Mouse (Mus musculus) forebrain, postnatal 0 days (tissue): ENCODE measurements around the gene Akr1c12. TPM values are rescaled to one million over a fixed set of nuclear protein-coding genes. Genes with fewer than 3 reads are reported as not detected.
"Not testable (repeated sequence)": the region's sequence is repeated elsewhere in the genome, so short reads cannot be mapped to it uniquely, and the experiment has no call there.

ENCODE experiments used
- ATAC-seq: fragments of 200-750 bp; cut with Nextera tagmentation; 2 replicates; pipeline ENCODE4 v1.8.0; 2017; ENCODE audit warnings: mild to moderate bottlenecking, moderate library complexity
- DNase-seq: peaks from one replicate; pipeline ENCODE4 v3.0.0-alpha.2; 2015
- H3K27ac ChIP-seq: fragments of 300-500 bp; sonication (generic); 2 replicates; pipeline ENCODE4 v1.5.1; 2014; ENCODE audit warnings: low read depth, mild to moderate bottlenecking, antibody characterized with exemption, low read length, moderate library complexity, mixed read lengths
- H3K27me3 ChIP-seq: fragments of 300-500 bp; sonication (generic); 2 replicates; pipeline ENCODE4 v1.6.1; 2014; ENCODE audit warnings: mild to moderate bottlenecking, low read length, mixed read lengths; ENCODE audit not compliant: insufficient read depth
- H3K36me3 ChIP-seq: fragments of 300-500 bp; sonication (generic); 2 replicates; pipeline ENCODE4 v1.6.1; 2014; ENCODE audit warnings: mild to moderate bottlenecking, moderate library complexity; ENCODE audit not compliant: insufficient read depth
- H3K4me1 ChIP-seq: fragments of 300-500 bp; sonication (generic); 2 replicates; pipeline ENCODE4 v1.6.1; 2014; ENCODE audit warnings: antibody characterized with exemption; ENCODE audit not compliant: insufficient read depth
- H3K4me2 ChIP-seq: fragments of 300-500 bp; sonication (generic); 2 replicates; pipeline ENCODE4 v1.6.1; 2014; ENCODE audit warnings: low read depth, mild to moderate bottlenecking, moderate library complexity
- H3K4me3 ChIP-seq: fragments of 300-500 bp; sonication (generic); 2 replicates; pipeline ENCODE4 v1.5.1; 2014; ENCODE audit warnings: low read depth, low read length, mixed read lengths
- H3K9ac ChIP-seq: fragments of 300-500 bp; sonication (generic); 2 replicates; pipeline ENCODE4 v1.6.1; 2014; ENCODE audit warnings: mild to moderate bottlenecking
- H3K9me3 ChIP-seq: fragments of 300-500 bp; sonication (generic); 2 replicates; pipeline ENCODE4 v1.6.1; 2016; ENCODE audit warnings: low read length
- CTCF ChIP-seq: sonication (generic); IDR thresholded peaks from 2 replicates; pipeline ENCODE4 v1.5.1; 2016; ENCODE audit warnings: antibody characterized with exemption, control low read depth, low read depth
- WGBS: fragments of 180-500 bp; shearing (Covaris S2); extraction: QIAGEN DNeasy Blood & Tissue Kit; methylation state at CpG from one replicate; pipeline ENCODE4 v1.1.7; 2014; 5-methylcytosine and 5-hydroxymethylcytosine counted together
- polyA plus RNA-seq: library from polyadenylated mRNA; unstranded; fragments of >200 nt; fragmentation: Nextera tagmentation; extraction: Ambion mirVana; gene quantifications from 2 replicates; pipeline ENCODE4 v1.2.1, GENCODE M21; 2015
- total RNA-seq: library from RNA; depleted of rRNA; stranded (reverse); fragments of >200 nt; gene quantifications from 2 replicates; pipeline ENCODE4 v1.2.3, GENCODE M21; 2014

Gene Akr1c12
- total and polyA plus RNA-seq, 2 experiments from 2014 or later, result 0.22 TPM; not detected in 1

- no peak for TF ChIP-seq CTCF
- no peaks in the 10 kb centered on the region for H3K36me3 ChIP-seq
- no peak overlapping the region for H3K9ac ChIP-seq
- no peaks in the 10 kb centered on the region for H3K4me1 ChIP-seq
- no peaks in the 10 kb centered on the region for H3K9me3 ChIP-seq
- ATAC-seq, result no peak
- DNase-seq, result no peak
- H3K27ac ChIP-seq, result no peak overlapping the region
- H3K4me2 ChIP-seq, result no peak overlapping the region
- H3K4me3 ChIP-seq, result no peak overlapping the region
- H3K27me3 ChIP-seq, result no peaks in the 10 kb centered on the region
These were observed 8.4 kb downstream of the Akr1c12 start for GRCm38 (mm10) chr13:4270860-4271259.

GRCm38 (mm10) chr13:4265455-4265854 is 13.8 kb downstream of the Akr1c12 start:
- H3K9ac ChIP-seq, DNase-seq, H3K36me3 ChIP-seq, ATAC-seq, H3K27me3 ChIP-seq, H3K4me2 ChIP-seq, H3K4me3 ChIP-seq, H3K27ac ChIP-seq, H3K9me3 ChIP-seq, H3K4me1 ChIP-seq: not testable (repeated sequence)
- 95% methylated on average over 2 of the region's 2 CpGs for WGBS

- 78% methylated on average over 2 of the region's 2 CpGs for WGBS
- H3K9me3 ChIP-seq, result no peaks in the 10 kb centered on the region
- DNase-seq, result no peak
- no peak for TF ChIP-seq CTCF
- no peak overlapping the region for H3K27ac ChIP-seq
- no peaks in the 10 kb centered on the region for H3K27me3 ChIP-seq
- no peak for ATAC-seq
- H3K4me2 ChIP-seq, result no peak overlapping the region
- no peak overlapping the region for H3K9ac ChIP-seq
- H3K36me3 ChIP-seq, result no peaks in the 10 kb centered on the region
- no peak overlapping the region for H3K4me3 ChIP-seq
- no peaks in the 10 kb centered on the region for H3K4me1 ChIP-seq
These were observed 14.2 kb downstream of the Akr1c12 start for GRCm38 (mm10) chr13:4265047-4265446.

GRCm38 (mm10) chr13:4264612-4265011 is 14.6 kb downstream of the Akr1c12 start:
- Histone ChIP-seq H3K4me1 (no peaks in the 10 kb centered on the region), H3K4me3 (no peak overlapping the region), H3K9ac (no peak overlapping the region), H3K27ac (no peak overlapping the region), H3K36me3 (no peaks in the 10 kb centered on the region), H3K4me2 (no peak overlapping the region), H3K9me3 (no peaks in the 10 kb centered on the region), H3K27me3 (no peaks in the 10 kb centered on the region)
- no peak for TF ChIP-seq CTCF
- DNase-seq (no peak), ATAC-seq (no peak)
- WGBS, result 91% methylated on average over 3 of the region's 3 CpGs

GRCm38 (mm10) chr13:4257349-4257748 is 21.9 kb downstream of the Akr1c12 start:
- Histone ChIP-seq H3K9me3 (no peaks in the 10 kb centered on the region), H3K4me3 (no peak overlapping the region), H3K27ac (no peak overlapping the region), H3K4me2 (no peak overlapping the region), H3K4me1 (no peaks in the 10 kb centered on the region), H3K27me3 (no peaks in the 10 kb centered on the region), H3K9ac (no peak overlapping the region), H3K36me3 (no peaks in the 10 kb centered on the region)
- ATAC-seq (no peak), DNase-seq (no peak)
- WGBS, result 85% methylated on average over 6 of the region's 6 CpGs
- no peak for TF ChIP-seq CTCF

GRCm38 (mm10) chr13:4256894-4257293 is 22.3 kb downstream of the Akr1c12 start:
- not testable (repeated sequence) for H3K27ac ChIP-seq, ATAC-seq, H3K9me3 ChIP-seq, H3K9ac ChIP-seq, H3K4me1 ChIP-seq, H3K36me3 ChIP-seq, DNase-seq, H3K4me3 ChIP-seq, H3K4me2 ChIP-seq, H3K27me3 ChIP-seq

- DNase-seq (no peak), ATAC-seq (no peak)
- Histone ChIP-seq H3K36me3 (no peaks in the 10 kb centered on the region), H3K4me2 (no peak overlapping the region), H3K4me1 (no peaks in the 10 kb centered on the region), H3K9me3 (no peaks in the 10 kb centered on the region), H3K27ac (no peak overlapping the region), H3K4me3 (no peak overlapping the region), H3K27me3 (no peaks in the 10 kb centered on the region), H3K9ac (no peak overlapping the region)
- no peak for TF ChIP-seq CTCF
- WGBS, result 54% methylated on average over 3 of the region's 3 CpGs
These were observed 29.9 kb downstream of the Akr1c12 start for GRCm38 (mm10) chr13:4249347-4249746.
